Mouse (Mus musculus) cortical plate, adult 2 months (tissue): ENCODE results near the gene Recql5. TPM values are rescaled to one million over a fixed set of nuclear protein-coding genes. Genes with fewer than 3 reads are reported as not detected.

ENCODE experiments used
- H3K27ac ChIP-seq: fragments of 200-500 bp; 2 replicates; pipeline ENCODE4 v1.5.1; 2012; ENCODE audit warnings: low read length, control low read depth, inconsistent platforms; ENCODE audit not compliant: insufficient read depth
- H3K4me1 ChIP-seq: fragments of 200-500 bp; 2 replicates; pipeline ENCODE4 v1.6.1; 2011; ENCODE audit warnings: low read length; ENCODE audit not compliant: control insufficient read depth, insufficient read depth
- H3K4me3 ChIP-seq: fragments of 200-500 bp; 2 replicates; pipeline ENCODE4 v1.5.1; 2011; ENCODE audit warnings: mild to moderate bottlenecking, low read length, control low read depth; ENCODE audit not compliant: insufficient read depth
- CTCF ChIP-seq: fragments of 200-500 bp; IDR thresholded peaks from 2 replicates; pipeline ENCODE4 v1.5.1; 2011; ENCODE audit warnings: mild to moderate bottlenecking, control low read depth, low read length; ENCODE audit not compliant: insufficient read depth; ENCODE audit errors: extremely low read depth
- POLR2A ChIP-seq: fragments of 200-500 bp; IDR thresholded peaks from 2 replicates; pipeline ENCODE4 v1.6.1; 2011; ENCODE audit warnings: mild to moderate bottlenecking, low read length, control low read depth; ENCODE audit not compliant: insufficient read depth; ENCODE audit errors: extremely low read depth
- polyA plus RNA-seq: library from polyadenylated mRNA; depleted of rRNA; stranded (reverse); fragments of >200 nt; gene quantifications from 2 replicates; pipeline ENCODE4 v1.2.3, GENCODE M21; 2012; rRNA removed

Recql5 gene
- polyA plus RNA-seq, 1 experiment: 31.7 TPM

DNA sequence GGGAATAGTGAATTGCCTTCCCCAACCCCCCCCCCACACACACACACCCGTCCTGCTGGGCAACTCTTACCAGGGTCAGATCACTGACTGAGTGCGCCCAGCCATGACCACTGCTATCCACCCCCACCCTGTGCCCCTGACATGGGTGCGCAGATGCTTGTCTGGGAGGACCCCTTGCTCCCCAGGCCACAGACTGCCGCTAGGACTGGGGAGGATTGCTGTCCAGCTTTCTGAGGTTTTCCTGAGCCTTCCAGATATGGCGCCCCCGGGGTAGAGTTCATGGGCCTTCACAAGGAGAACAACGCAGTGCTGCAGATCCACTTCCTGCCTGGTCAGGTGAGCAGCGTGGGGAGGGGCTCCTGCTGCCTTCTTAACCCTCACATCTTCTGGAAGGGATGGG is 89.0 kb downstream of the Recql5 start:
- TF ChIP-seq CTCF (no peak), POLR2A (no peak)

GRCm38 (mm10) chr11:115843891-115844239 is 89.4 kb downstream of the Recql5 start:
- Histone ChIP-seq H3K4me1 (no peaks in the 10 kb centered on the region), H3K27ac (no peak overlapping the region), H3K4me3 (no peak overlapping the region)
- TF ChIP-seq POLR2A: no peak
- TF ChIP-seq CTCF: no peak

More for the DNA sequence above, 89.0 kb downstream of the Recql5 start:
- Histone ChIP-seq H3K27ac (no peak overlapping the region), H3K4me3 (no peak overlapping the region), H3K4me1 (no peaks in the 10 kb centered on the region)

DNA sequence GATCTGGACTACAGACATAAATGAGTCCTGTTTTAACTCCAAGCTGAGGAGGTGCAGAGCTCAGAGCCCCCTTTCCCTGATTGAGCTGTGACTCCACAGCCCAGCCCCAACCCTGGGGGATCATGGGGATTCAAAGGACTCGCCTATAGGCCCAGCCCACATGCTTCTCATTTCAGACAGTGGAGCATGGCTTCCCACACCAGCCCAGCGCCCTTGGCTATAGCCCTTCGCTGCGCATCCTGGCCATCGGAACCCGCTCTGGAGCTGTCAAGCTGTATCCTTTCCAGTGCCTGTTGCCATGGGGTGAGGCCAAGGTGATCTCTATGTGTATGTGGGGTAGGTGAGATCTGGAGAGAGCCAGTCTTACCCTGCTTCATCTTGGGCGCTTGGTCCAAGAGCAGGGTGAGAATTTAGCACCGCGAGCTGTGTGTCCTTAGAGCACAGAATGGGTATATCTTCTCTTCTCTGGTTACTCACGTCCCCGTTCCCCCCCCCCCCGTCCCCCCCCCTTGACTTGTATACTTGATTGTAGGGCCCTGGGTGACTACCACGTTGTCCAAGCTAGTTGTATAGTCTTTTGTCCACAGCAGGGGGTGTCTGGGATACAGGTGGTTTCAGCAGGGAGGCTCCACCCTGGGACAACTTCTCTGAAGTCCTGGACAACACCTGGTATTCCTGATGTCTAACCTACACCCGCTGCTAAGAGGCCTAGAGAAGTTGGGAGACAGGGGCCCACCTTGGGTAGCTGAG is 90.0 kb downstream of the Recql5 start:
- Histone ChIP-seq H3K4me1 (no peaks in the 10 kb centered on the region), H3K27ac (no peak overlapping the region), H3K4me3 (no peak overlapping the region)
- TF ChIP-seq CTCF (no peak), POLR2A (no peak)

Other genes starting within 250 kb of the Recql5 start
- gene Grb2, start 224.9 kb downstream of the Recql5 start, polyA plus RNA-seq: 106 and 110 TPM in 2 replicates
- gene Tmem94, start 168.0 kb downstream of the Recql5 start, polyA plus RNA-seq: 44.8 and 45.7 TPM in 2 replicates
- gene Caskin2, start 119.8 kb downstream of the Recql5 start, polyA plus RNA-seq: 22.1 and 24.1 TPM in 2 replicates
- gene Tsen54, start 118.8 kb downstream of the Recql5 start, polyA plus RNA-seq: 15.3 and 15.8 TPM in 2 replicates
- 3.1 and 3.2 TPM in 2 replicates for gene Llgl2, start 109.4 kb downstream of the Recql5 start, polyA plus RNA-seq
- gene Myo15b, start 75.1 kb downstream of the Recql5 start, polyA plus RNA-seq: 1.1 TPM in 2 replicates
- gene Smim5, start 33.5 kb downstream of the Recql5 start, polyA plus RNA-seq: 0.57 and 0.58 TPM in 2 replicates
- gene Smim6, start 21.5 kb downstream of the Recql5 start, polyA plus RNA-seq: not detected in 2 replicates
- gene Sap30bp, start 195 bp downstream of the Recql5 start, polyA plus RNA-seq: 51.2 and 57.0 TPM in 2 replicates
- 8.0 and 8.2 TPM in 2 replicates for gene Itgb4, start 41.2 kb upstream of the Recql5 start, polyA plus RNA-seq
- gene Galk1, start 79.2 kb upstream of the Recql5 start, polyA plus RNA-seq: 19.2 and 20.4 TPM in 2 replicates
- 217 and 235 TPM in 2 replicates for gene H3f3b, start 94.5 kb upstream of the Recql5 start, polyA plus RNA-seq
- 31.1 and 33.4 TPM in 2 replicates for gene Unk, start 96.8 kb upstream of the Recql5 start, polyA plus RNA-seq
- gene Unc13d, start 144.5 kb upstream of the Recql5 start, polyA plus RNA-seq: 0.96 and 1.3 TPM in 2 replicates
- 438 and 447 TPM in 2 replicates for gene Wbp2, start 153.5 kb upstream of the Recql5 start, polyA plus RNA-seq
- 5.5 and 6.2 TPM in 2 replicates for gene Trim47, start 193.7 kb upstream of the Recql5 start, polyA plus RNA-seq
- gene Trim65, start 197.7 kb upstream of the Recql5 start, polyA plus RNA-seq: 5.3 and 5.7 TPM in 2 replicates
- gene Mrpl38, start 205.4 kb upstream of the Recql5 start, polyA plus RNA-seq: 34.6 and 34.7 TPM in 2 replicates
- 103 and 109 TPM in 2 replicates for gene Fbf1, start 234.7 kb upstream of the Recql5 start, polyA plus RNA-seq